Mouse (Mus musculus): ENCODE measurements around the gene Phf21a.

Gene Phf21a

DNA sequence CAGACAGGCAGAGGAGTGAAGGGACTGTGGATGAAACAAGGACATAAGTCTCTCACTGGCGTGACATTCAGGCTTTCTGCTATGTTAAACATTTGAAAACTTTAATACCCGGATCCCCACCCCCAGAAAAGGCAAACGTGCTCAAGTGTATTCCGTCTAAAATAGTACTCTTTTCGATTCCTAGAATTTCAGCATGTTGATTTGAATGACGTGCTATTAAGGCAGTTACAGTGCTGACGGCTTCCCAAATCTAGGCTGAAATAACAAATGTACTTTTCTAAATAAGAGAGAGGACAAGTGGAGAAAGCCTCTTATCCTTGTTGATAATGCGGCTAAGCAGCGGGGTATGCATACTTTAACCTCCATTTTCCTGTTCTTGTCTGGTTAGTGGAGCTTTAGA is 137.1 kb downstream of the Phf21a start:
- no peak for DNase-seq (ENCODE audit: low spot score in 2 of 2)

DNA sequence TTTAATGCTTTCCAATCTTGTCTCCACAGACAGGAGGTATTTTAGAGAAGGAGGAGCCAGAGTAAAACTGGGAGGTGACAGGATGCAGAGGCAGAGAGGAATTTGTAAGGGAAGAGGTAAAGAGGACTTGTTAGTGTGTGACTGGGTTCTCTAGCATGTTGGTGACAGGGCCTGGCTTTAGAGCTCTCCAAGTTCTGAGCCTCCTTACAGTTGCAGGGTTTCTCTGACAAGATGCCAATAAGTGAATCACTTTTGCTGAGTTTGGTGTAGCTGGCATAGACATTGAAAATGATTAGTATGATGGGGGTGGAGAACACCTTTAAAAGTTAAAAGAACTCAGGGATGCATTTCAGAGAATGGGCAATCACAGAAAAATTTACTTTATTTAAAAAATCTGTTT is 138.8 kb downstream of the Phf21a start:
- DNase-seq (ENCODE audit: low spot score in 2 of 2) = no peak

DNA sequence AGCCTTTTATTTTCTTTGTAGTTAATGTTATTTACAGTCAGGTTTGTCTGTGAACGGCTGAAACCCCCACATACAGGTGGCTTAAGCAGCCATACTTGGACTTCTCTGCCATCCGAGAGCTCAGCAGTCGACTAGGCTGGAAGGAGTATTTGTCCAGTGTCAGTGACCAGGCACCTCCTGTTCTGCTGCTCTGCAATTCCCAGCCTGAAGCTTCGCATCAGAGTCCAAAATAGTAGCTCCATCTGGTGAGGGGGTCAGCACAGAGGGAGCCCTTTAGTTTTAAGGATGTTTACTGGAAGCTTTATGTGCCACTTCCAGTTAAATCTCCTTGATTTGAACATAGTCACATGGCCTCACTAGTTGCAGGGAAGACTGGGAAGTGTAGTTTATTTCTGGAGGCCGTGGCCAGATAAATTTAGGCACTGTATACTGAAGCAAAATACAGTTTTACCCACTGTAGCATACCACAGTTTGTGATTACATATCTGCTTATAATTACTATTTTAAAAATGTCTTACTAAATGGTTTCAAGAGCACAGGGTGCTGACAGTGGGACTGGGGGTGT is 141.9 kb downstream of the Phf21a start:
- DNase-seq (ENCODE audit: low spot score in 2 of 2) = no peak

DNA sequence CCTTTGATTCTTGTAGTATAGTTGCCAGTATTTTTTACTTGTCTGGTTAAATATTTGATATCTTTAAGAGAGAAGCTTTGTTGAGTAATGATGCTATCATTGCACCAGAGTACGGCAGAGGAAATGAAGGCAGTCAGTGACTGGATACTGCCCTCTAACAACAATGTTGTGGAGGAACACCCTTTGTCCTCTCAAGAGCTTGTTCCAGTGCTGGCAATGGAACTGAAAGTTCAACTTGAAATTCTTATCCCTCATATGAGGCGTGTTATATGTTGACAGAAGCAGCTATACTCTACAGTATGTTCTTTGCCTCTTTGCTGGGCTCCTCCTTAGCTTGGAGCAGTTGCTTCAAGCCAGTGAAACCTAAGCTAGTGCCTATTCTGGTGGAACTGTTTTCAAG is 147.4 kb downstream of the Phf21a start:
- DNase-seq (ENCODE audit: low spot score in 2 of 2) = no peak

DNA sequence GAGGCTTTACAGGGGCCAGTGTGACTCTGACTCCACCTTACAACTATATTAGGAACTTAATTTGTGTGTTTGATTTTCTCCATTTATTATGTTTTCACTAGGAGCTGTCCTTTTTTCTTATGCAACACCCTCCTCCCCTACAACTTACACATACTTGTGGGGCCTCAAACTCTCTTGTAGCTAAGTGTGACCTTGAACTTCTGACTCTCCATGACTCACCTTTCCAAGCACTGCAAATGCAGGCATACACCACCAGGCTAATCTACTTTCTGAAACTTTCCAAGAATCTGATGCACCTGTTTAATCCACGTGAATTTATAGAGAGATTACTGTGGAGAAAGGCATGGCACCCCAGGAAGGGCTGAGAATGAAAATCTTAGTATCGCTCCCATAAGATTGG is 147.9 kb downstream of the Phf21a start:
- no peak for DNase-seq (ENCODE audit: low spot score in 2 of 2)

DNA sequence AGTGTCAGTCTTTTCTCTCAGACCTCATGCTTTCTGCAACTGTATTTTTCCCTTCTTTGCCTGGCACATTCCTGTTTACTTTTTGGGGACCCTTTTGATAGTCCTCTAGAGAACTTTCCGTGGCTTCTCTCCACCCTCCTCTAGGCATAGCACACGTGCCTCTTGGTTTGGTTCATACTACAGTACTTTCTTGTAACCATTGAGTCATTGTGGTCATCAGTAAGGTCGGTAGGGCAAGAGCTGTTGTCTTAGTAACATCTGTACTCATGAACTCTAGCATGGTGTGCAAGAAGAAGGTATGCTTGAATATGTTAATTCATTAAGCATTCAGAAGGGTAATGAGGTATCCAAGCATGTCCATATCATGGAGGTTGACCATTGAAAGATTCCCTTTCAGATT is 148.4 kb downstream of the Phf21a start:
- no peak for DNase-seq (ENCODE audit: low spot score in 2 of 2)

DNA sequence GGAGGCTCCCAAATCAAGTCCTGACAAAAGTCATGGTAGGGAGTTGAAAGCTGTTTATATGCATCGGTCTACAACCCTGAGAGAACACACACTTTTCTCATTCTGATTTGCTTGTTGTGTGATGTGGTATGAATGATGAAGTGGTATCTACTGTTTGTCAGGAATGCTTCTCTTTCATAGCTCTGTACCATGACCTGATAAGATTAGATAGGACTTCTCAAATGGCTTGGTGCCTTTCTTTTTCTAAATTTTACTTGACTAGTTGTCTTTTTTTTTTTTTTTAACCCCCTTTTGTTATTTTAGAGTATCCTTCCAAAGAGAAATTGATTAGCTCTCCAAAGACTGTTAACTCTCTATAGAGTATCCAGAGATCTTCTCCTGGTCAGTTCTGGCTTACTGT is 153.2 kb downstream of the Phf21a start:
- no peak for DNase-seq (ENCODE audit: low spot score in 2 of 2)

DNA sequence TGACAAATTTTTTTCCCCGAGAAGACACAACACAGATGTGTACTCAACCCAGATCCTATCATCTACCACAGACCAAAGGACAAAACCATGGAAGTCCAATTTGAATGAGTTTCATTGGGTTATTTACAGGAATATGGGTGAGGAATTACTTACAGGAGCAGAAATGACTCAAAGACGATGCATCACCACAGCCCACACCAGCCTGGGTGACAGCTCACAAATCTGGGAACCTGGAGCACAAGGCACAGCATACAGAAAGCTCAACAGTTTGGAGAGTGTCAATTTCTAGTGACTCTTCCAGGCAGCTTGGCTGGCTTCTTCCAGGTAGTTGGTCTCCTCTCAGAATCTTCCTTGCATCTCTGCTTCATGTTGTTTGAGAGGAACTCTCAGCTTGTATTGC is 154.8 kb downstream of the Phf21a start:
- no peak for DNase-seq (ENCODE audit: low spot score in 2 of 2)

DNA sequence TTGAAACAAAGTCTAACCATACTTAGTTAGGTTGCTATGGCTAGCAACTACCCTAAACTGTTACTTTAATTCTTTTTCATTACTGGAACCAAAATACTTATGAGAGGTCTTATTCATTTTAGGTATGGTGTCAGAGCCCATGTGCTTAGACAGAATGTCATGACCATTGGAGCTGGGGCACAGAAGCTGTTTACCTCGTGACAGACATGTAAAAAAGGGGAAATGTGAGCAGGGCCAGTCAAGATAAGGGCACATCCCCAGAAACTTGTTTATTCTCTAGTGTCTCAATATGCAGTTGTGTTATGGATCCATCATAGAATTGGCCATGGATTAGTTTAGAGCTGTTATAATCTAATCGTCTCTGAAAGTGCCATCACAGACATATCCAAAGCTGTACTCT is 157.6 kb downstream of the Phf21a start:
- DNase-seq (ENCODE audit: low spot score in 2 of 2) = no peak

DNA sequence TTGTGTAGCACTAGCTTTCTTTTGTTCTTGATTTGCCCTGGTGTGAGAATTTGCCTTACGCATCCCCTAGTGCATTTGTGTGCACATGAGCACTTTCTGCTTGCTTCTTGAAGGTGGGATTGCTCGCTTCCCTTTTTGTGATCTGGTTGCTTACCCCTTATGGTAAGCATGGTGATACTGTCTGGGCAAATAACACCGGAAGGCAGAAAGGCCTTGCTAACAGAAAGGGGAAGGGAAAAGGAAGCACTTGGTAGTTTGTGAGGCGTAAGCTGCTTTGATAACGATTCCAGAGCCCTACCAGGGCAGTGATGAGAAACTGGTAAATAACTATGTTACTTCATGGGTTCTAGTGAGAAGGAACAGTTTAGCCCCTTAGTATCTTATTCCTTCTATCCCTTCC is 160.9 kb downstream of the Phf21a start:
- no peak for DNase-seq (ENCODE audit: low spot score in 2 of 2)

DNA sequence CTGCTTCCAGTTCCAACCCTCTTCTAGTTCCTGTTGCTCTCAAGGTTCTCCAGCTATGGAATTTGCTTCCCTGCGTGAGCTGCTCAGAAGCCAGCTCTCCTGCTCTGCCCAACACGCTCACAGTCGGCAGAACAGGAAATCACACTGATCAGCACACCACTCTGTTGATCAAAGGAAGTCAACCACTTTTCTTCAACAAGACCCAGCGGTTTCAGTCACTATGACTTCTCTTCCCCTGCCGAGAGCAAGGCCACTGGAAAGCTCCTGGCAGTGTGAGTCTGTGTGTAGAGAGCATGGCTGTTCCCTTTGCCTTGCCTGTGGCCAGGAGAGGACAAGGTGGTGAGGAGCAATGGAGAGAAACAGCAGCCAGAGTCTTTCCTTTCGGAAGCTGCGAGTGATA is 163.2 kb downstream of the Phf21a start:
- no peak for DNase-seq (ENCODE audit: low spot score in 2 of 2)

DNA sequence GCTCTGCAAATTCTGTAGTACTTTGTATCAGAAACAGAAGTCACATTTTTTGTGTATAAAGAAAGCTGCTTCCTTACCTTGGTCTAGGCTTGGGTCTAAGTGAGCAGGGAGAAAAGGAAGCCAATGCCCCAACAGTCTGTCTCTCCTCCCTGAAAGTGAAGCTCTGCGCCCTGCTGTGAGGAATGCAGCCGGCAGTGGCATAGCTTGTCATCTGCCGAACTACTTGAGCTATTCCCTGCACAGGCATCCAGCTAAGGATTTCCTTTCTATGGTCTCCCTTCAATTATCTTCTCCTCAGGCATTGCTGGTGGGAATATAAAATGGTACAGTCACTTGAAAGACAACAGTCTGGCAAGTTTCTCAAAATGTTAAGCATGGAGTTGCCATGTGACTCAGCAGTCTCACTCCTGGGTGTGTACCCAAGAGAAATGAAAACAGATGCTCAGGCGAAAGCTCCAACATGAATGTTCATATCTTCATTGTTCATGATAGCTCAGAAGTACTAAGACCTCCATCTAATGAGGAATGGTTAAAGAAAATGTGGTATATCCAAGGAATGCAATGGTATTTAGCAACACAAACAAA is 164.5 kb downstream of the Phf21a start:
- DNase-seq (ENCODE audit: low spot score in 2 of 2) = no peak

DNA sequence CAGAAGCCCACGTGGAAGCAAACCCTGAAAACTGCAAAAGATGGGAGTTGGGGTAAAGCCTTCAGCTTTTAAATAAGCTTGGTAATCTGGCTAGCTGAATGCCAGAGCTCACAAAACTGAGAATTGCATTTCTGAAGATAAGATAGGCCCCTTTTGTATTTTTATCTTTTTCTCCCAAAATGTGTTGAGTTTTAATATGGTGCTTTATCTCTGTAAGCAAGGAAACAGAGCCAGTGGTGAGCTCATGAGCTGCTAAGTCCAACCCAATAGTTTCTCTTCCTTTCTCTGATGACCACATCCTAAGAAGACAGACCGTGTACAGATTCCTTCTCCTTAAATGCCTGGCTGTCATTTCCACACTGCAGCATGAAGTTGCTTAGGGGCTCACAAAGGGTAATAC is 167.0 kb downstream of the Phf21a start:
- DNase-seq (ENCODE audit: low spot score in 2 of 2) = no peak

DNA sequence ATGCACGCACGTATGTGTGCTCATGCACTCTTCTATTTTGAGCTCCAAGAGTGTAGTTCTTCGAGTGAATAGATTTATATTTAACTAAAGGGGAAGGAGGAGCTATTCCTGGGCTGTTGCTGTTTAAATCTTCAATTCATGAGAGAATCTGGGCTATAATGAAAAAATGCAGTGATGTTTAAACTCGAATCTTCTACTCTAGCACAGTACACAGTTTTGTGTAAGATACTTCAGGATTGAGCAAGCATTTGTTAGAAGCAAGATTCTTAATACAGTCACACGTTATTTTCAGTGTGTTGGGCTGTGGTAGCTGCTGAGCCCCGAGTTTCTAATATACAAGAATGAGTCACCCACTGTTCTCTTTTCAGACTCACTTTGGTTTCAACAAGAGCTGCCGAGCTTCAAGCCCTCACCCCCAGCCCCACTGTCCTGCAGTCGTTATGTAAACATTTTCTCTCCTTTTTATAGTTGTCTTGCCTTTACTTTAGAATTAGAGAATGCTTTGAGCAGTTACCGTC is 173.2 kb downstream of the Phf21a start:
- DNase-seq (ENCODE audit: low spot score in 2 of 2) = no peak

DNA sequence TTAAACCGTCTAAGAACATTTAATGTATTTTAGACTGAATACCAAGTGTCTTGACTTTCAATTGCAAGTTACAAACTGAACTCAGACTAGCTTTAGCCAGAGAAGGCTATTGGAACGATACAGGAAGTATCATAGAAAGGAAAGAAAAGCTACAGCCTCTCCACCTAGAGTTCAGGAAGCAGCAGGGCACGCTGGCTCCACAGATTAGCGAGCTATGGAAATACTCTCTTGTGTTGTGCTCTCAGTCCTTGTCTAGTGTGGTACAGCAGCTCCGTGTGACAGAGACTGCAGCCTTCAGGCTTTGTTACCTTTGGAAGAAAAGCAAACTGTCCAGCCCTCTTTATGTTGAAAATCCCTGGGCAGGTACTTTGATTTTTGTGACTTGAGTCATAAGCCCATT is 176.3 kb downstream of the Phf21a start:
- no peak for DNase-seq (ENCODE audit: low spot score in 2 of 2)

DNA sequence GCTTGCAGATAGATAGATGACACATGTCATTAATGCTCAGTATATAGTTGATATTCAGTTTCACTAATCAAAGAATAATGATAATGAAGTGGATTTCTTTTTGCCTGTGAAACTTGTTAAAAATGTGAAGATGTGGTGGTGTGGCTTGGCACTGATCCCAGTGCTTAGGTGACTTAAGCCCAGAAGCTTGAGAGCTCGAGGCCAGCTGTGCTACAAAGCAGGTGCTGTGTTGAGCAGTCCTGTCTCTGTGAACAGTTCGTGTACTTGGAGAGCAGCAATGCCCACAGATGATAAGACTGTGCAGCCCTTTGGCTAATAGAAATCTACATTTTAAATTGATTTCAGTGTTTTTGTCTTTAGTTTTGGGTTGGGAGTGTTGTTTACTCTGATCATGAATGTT is 179.6 kb downstream of the Phf21a start:
- DNase-seq (ENCODE audit: low spot score in 2 of 2) = no peak

DNA sequence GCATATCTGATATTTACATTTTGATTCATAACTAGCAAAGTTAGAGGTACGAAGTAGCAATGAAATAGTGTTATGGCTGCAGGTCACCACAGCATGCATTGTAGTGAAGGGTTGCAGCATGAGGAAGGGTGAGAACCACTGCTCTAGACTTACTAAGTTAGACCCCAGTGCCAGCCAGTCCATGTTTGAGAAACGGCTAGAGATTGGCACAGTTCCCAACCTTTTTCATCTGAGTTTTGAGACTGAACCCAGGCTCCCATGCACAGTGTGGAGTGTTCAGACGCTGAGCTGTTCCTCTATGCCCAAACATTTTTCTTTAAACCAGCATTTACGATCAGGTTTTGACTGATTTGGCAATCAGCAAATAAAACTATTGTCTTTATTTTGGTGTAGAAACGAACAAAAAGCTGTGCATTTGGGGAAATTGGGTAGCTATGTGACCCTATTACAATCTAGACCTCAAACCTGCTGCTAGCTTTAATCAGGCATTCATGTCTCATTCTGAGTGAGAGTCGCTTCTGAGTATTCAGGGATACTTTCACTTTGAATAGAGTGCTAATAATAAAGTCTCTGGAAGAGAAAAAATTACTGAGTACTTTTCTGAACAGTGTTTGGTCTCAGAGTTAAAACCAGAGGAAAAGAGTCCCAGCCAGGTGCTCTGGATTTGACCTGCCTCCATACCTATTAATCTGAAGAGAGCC is 180.3 kb downstream of the Phf21a start:
- DNase-seq (ENCODE audit: low spot score in 2 of 2) = no peak

DNA sequence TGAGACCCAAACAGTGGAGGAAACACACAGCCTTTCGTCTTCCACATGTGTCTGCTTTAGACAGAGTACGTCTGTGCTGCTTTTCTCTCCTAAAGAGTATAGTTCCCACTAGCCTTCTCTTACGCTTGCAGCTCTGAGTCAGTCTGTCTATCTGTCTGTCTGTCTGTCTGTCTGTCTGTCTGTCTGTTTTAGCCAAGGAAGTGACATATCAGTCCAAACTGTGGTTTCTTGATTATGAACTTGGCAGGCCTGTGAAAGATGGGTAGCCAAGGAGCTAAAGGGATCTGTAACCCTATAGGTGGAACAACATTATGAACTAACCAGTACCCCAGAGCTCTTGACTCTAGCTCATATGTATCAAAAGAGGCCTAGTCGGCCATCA is 180.9 kb downstream of the Phf21a start:
- no peak for DNase-seq (ENCODE audit: low spot score in 2 of 2)

DNA sequence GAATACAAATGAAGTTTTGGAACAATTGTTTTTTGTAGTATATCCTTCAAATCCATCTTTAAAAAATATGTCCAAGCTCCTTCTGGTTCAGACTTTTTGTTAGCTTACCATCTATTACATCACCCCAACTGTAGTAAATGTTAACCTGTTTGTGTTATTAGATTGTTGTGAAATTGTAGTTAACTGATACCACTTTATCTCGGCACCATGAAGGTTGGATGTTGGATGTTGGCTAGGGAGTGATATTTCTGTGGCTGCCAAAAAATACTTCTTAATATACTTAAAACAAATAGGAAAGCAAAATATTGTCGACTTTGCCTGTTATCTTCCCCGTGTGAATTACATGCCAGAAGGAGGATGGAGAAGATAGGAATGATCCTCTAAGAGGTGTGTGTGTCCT is 184.9 kb downstream of the Phf21a start:
- no peak for DNase-seq (ENCODE audit: low spot score in 2 of 2)

DNA sequence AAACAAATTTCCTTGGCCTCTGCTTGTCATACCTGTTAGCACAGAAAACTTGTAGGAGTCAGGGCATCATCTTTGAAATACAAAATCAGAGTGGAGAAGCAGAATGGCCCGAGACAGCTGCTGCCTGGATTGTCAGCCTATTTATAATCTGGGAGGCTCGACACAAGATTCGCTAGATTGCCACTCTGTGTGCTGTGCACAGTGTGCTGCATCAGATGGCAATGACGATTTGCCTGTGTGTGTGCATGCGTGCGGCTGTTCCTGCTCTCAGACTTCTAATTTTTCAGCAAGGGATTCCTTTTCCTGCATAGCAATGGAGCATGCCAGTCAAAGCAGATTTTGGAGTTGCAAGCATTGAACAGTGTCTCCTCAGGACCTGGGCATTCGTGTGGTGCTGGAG is 185.7 kb downstream of the Phf21a start:
- DNase-seq (ENCODE audit: low spot score in 2 of 2) = no peak

DNA sequence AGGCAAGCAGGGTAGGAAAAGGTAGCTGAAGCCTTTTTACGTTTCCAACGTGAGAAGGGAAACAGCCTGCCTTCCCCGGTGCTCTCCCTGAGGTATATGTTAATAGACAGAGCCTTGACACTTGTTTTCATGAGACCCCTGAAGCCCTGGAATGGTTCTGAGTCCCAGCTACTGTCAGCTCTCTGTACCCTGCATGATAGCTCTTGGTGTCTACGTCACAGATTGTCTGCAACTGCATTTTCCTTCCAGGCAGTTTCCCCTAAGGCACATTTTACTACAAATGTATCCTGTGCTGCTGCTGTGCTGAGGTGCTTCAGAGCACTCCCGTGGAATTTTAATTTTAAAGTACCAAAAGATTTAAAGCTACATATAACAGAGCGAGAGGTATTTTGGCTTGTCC is 186.5 kb downstream of the Phf21a start:
- DNase-seq (ENCODE audit: low spot score in 2 of 2) = no peak

DNA sequence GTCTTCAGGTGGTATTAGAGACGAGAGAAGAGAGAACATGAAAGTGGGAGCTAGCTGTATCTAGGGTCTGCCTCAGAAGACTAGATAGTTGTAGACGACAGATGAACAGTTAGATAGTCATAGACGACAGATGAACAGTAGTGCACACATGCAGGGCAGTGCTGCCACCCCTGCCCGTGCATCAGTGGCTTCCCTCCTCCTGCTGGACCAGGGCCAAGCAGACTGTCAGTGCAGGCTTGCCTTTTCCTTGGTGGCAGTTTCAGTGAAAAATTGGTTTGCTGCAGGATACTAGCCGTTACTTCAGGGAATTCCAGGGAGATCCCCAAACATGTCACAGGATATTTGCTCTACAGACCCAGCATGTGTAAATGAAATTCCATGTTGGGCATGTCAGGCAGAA is 192.7 kb downstream of the Phf21a start:
- no peak for DNase-seq (ENCODE audit: low spot score in 2 of 2)

DNA sequence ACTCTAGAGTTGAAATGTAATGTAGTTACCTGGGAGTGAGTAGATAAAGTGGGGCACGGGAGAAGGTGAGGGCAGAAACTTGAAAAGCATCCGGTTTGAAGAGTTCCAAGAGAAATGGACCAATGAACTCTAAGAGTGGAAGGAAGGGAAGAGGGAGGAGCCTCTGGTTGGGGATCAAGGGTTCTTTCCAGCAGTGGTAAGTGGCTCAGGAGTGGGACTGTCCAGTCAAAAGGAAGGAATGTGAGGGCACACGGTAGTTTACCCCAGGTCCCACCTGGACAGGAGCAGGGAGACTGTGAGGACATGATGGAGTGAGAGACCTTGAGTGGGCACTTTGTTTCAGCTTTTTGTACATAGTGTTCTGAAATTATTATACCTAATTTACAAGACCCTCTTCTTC is 196.4 kb downstream of the Phf21a start:
- DNase-seq (ENCODE audit: low spot score in 2 of 2) = no peak

DNA sequence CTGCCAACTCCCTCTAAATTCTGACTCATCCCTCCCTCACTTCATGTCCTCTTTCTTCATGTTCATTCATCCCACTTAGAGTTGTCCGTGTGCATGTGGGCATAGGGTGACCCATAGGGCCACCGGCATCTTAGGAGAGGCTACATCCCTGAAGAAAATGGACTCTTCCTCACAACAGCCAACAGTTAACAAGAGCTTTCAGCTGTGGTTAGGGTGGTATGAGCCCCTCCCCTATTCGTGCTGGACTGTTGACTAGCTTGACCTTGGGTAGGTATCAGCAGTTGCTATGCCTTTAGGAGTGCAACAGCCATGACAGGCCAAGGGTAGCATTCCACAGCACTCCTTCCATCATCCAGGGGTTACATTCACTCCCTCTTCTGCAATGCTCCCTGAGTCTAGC is 198.6 kb downstream of the Phf21a start:
- no peak for DNase-seq (ENCODE audit: low spot score in 2 of 2)

Measured in urinary bladder, adult 18-20 months (tissue).